Mouse (Mus musculus) olfactory bulb, adult 2 months (tissue): ENCODE results near the gene Gpc4. TPM values are rescaled to one million over a fixed set of nuclear protein-coding genes. Genes with fewer than 3 reads are reported as not detected.

Experiments
- H3K27ac ChIP-seq: fragments of 200-500 bp; 2 replicates; pipeline ENCODE4 v1.5.1; 2012; ENCODE audit warnings: low read depth, low read length; ENCODE audit not compliant: insufficient read depth
- H3K4me1 ChIP-seq: fragments of 200-500 bp; 2 replicates; pipeline ENCODE4 v1.6.1; 2012; ENCODE audit warnings: low read length; ENCODE audit not compliant: control insufficient read depth, insufficient read depth
- H3K4me3 ChIP-seq: fragments of 200-500 bp; 2 replicates; pipeline ENCODE4 v1.5.1; 2012; ENCODE audit warnings: mild to moderate bottlenecking, low read depth, low read length, moderate library complexity; ENCODE audit not compliant: insufficient read depth
- CTCF ChIP-seq: fragments of 200-500 bp; IDR thresholded peaks from 2 replicates; pipeline ENCODE4 v1.5.1; 2012; ENCODE audit warnings: low read depth, mild to moderate bottlenecking, low read length, moderate library complexity; ENCODE audit not compliant: insufficient read depth
- POLR2A ChIP-seq: fragments of 200-500 bp; IDR thresholded peaks from 2 replicates; pipeline ENCODE4 v1.6.1; 2012; ENCODE audit warnings: mild to moderate bottlenecking, low read depth, low read length, moderate library complexity; ENCODE audit not compliant: insufficient read depth
- WGBS: fragments of 180-500 bp; shearing (Covaris S2); methylation state at CpG from one replicate; pipeline ENCODE4 v1.1.7; 2018; 5-methylcytosine and 5-hydroxymethylcytosine counted together
- polyA plus RNA-seq: library from polyadenylated mRNA; stranded (reverse); fragments of >200 nt; gene quantifications from 2 replicates; pipeline ENCODE4 v1.2.4, GENCODE M21; 2012; ENCODE audit warnings: low replicate concordance; ENCODE audit not compliant: missing spikeins, insufficient read depth, insufficient read length

Gene Gpc4
- polyA plus RNA-seq, 1 experiment: not detected

DNA sequence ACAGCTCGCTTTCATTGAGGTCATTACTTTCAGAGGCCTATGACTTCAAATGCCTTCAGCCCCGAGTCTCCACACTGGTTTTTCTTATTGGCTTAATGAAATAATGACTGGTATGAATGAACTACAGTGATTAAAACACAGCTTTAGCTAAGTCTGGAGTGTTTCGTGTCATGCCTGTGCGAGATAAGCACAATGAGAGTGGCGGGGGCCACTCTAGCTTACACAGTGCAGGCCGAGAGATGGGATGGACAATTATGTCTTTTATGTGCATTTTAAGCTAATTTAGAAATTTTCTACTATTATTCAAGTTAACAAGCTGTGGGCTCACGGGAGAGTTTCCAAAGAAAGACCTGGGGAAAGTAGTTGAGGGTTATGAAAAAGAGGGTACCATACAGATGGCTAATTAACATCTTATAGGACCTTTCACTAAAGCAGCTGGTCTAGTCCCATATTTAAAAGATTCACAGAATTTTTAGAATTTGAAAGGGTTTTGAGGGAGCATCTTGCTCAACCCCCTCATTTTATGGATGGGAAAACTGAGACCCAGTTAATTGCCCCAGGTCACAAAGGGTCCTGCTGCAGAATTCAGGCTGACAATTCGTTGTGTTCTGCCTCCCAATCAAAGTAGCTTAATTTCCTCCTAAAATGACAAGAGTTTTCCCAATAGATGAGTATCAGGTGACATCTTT, 78.0 kb downstream of the Gpc4 start:
- Histone ChIP-seq H3K4me3 (no peak overlapping the region), H3K4me1 (no peaks in the 10 kb centered on the region), H3K27ac (no peak overlapping the region)
- 71% methylated on average over 8 of the region's 8 CpGs for WGBS
- TF ChIP-seq CTCF (no peak), POLR2A (no peak)

DNA sequence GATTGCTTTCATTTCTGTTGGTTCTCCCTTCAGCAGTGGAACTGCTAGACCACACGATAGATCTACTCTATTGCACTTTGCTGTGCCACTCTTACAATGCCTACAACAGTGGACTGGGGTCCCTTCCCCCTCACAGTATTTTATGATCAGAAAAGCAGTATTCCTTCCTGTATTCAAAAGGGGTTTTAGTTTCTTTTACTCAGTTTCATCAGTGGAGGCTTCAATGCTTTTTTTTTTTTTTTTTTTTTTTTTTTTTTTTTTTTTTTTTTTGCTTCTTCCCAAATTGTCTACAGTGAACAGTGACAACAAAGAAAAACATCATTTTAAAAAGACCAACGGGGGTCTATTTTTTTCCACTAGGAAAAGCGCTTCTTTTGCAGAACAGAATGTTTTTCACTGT, 81.5 kb downstream of the Gpc4 start:
- 60% methylated on average over 3 of the region's 3 CpGs for WGBS
- no peak overlapping the region for H3K4me3 ChIP-seq
- H3K27ac ChIP-seq: no peak overlapping the region
- no peak for TF ChIP-seq POLR2A
- no peak for TF ChIP-seq CTCF
- H3K4me1 ChIP-seq: no peaks in the 10 kb centered on the region

DNA sequence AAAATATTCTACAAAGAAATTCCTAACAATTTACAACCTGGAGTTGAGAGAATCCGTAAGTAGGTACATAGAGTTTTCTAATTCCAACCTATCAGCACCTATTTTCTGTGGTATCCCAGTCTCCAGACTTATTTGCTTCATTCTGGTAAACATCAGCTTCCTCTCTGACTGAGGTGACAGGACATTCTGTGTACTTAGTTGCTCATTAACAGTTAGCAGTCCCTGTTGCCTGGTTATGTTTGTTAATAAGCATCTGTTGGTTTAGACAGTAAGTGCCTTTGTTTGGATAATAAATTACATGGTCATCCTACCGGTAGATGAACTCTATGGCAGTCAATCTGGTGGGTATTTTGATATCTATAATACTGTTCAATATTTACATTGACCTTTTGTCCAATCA, 92.6 kb downstream of the Gpc4 start:
- WGBS: 74% methylated on average over 2 of the region's 2 CpGs
- H3K4me1 ChIP-seq: no peaks in the 10 kb centered on the region
- no peak overlapping the region for H3K27ac ChIP-seq
- H3K4me3 ChIP-seq: no peak overlapping the region
- TF ChIP-seq CTCF (no peak), POLR2A (no peak)

GRCm38 (mm10) chrX:52053416-52053815, 111.6 kb downstream of the Gpc4 start:
- 59% methylated on average over 13 of the region's 13 CpGs for WGBS
- no peak overlapping the region for H3K27ac ChIP-seq
- no peak for TF ChIP-seq CTCF
- H3K4me3 ChIP-seq: no peak overlapping the region
- no peaks in the 10 kb centered on the region for H3K4me1 ChIP-seq

GRCm38 (mm10) chrX:52052011-52052410, 113.0 kb downstream of the Gpc4 start:
- H3K4me3 ChIP-seq: no peak overlapping the region
- WGBS: 56% methylated on average over 5 of the region's 5 CpGs
- no peak for TF ChIP-seq CTCF
- TF ChIP-seq POLR2A: no peak
- no peaks in the 10 kb centered on the region for H3K4me1 ChIP-seq
- no peak overlapping the region for H3K27ac ChIP-seq

- WGBS: 60% methylated on average over 4 of the region's 4 CpGs
- TF ChIP-seq CTCF (no peak), POLR2A (no peak)
- Histone ChIP-seq H3K4me1 (no peaks in the 10 kb centered on the region), H3K27ac (no peak overlapping the region), H3K4me3 (no peak overlapping the region)
These were observed 114.1 kb downstream of the Gpc4 start for GRCm38 (mm10) chrX:52050941-52051340.

DNA sequence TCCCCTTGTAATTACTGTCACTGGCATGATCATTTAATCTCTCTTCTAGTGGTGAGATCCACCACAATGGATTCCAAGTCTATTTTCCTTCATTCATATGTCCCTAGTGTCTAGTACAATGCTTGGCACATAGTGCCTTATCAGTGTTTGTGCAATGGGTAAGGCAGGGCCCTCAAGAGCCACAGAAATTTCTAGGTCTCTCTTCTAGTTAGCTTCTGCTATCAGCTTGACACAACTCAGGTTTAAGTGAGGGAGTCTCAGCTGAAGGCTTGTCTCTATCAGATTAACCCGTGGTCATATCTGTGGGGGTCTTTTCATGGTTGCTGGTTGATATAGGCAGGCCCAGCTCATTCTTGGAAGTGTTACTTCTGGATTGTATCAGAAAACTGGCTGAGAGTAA, 125.2 kb downstream of the Gpc4 start:
- Histone ChIP-seq H3K27ac (no peak overlapping the region), H3K4me1 (no peaks in the 10 kb centered on the region), H3K4me3 (no peak overlapping the region)
- WGBS: 63% methylated on average over 1 of the region's 1 CpGs
- TF ChIP-seq POLR2A (no peak), CTCF (no peak)

DNA sequence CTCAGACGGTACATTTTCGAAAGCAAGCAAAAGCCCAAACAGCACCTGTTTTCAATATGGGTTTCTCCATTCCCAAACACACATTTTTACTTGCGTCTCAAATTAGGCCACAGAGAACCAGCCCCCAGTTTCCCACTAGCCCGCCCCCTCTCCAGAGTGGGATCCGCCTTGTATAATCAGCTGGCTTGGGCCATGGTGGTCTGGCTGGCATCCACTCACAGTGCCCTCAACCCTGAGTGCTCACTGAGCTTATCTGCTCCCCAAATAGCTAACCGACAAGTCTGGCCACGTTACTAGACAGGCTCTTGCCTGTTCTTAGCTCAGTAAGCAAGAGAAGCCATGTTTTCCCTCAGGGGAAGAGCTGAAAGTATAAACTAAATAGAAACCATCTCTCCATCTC, 134.9 kb downstream of the Gpc4 start:
- TF ChIP-seq CTCF (no peak), POLR2A (no peak)
- 81% methylated on average over 7 of the region's 7 CpGs for WGBS
- Histone ChIP-seq H3K4me3 (no peak overlapping the region), H3K27ac (no peak overlapping the region), H3K4me1 (no peaks in the 10 kb centered on the region)

GRCm38 (mm10) chrX:52017660-52018059, 147.4 kb downstream of the Gpc4 start:
- TF ChIP-seq CTCF: no peak
- TF ChIP-seq POLR2A: no peak
- Histone ChIP-seq H3K4me3 (no peak overlapping the region), H3K27ac (no peak overlapping the region), H3K4me1 (no peaks in the 10 kb centered on the region)
- WGBS: 60% methylated on average over 9 of the region's 9 CpGs

Other genes with a start within 250 kb of the Gpc4 start
- not detected in 2 replicates for gene 1700080O16Rik, start 192.5 kb downstream of the Gpc4 start, polyA plus RNA-seq